Mouse (Mus musculus) liver, embryonic 18 days (tissue): ENCODE data around the gene Aoc2. TPM values are rescaled to one million over a fixed set of nuclear protein-coding genes. Genes with fewer than 3 reads are reported as not detected.

Experiments used
- polyA plus RNA-seq: library from polyadenylated mRNA; depleted of rRNA; stranded (reverse); fragments of >200 nt; gene quantifications from 2 replicates; pipeline ENCODE4 v1.2.3, GENCODE M21; 2012; rRNA removed

The Aoc2 gene
- polyA plus RNA-seq: 3.0 and 3.2 TPM in 2 replicates

GRCm38 (mm10) chr11:101324763-101325162 is at the start of gene Aoc2:
TSS of gene Aoc2 (plus strand) at chr11:101325063.

GRCm38 (mm10) chr11:101278223-101279192 is 46.4 kb upstream of the Aoc2 start, which contains the start of the genes Cntd1 and Coa3:
TSS of gene Cntd1 (plus strand) at chr11:101279012.
TSS of gene Coa3 (minus strand) at chr11:101279114.

GRCm38 (mm10) chr11:101302004-101302798 is 22.7 kb upstream of the Aoc2 start, which contains the start of gene Becn1:
TSS of gene Becn1 (minus strand) at chr11:101302286.

GRCm38 (mm10) chr11:101315665-101316500 is 9.0 kb upstream of the Aoc2 start, which contains the start of gene Psme3:
TSS of gene Psme3 (plus strand) at chr11:101316213.

GRCm38 (mm10) chr11:101330371-101330924 is 5.6 kb downstream of the Aoc2 start, which contains the start of gene Aoc3:
TSS of gene Aoc3 (plus strand) at chr11:101330605.

GRCm38 (mm10) chr11:101367326-101367935 is 42.6 kb downstream of the Aoc2 start, which contains the start of gene G6pc:
TSS of gene G6pc (plus strand) at chr11:101367561.

Other genes starting within 250 kb of the Aoc2 start
- 0.35 and 0.42 TPM in 2 replicates for gene Hsd17b1, start 246.7 kb upstream of the Aoc2 start, polyA plus RNA-seq
- gene Coasy, start 242.5 kb upstream of the Aoc2 start, polyA plus RNA-seq: 30.0 and 30.3 TPM in 2 replicates
- 19.0 and 21.5 TPM in 2 replicates for gene Mlx, start 237.8 kb upstream of the Aoc2 start, polyA plus RNA-seq
- 7.1 and 7.6 TPM in 2 replicates for gene Psmc3ip, start 229.6 kb upstream of the Aoc2 start, polyA plus RNA-seq
- 23.5 and 24.3 TPM in 2 replicates for gene Retreg3, start 205.2 kb upstream of the Aoc2 start, polyA plus RNA-seq
- 6.0 and 6.3 TPM in 2 replicates for gene Tubg1, start 205.1 kb upstream of the Aoc2 start, polyA plus RNA-seq
- gene Tubg2, start 169.2 kb upstream of the Aoc2 start, polyA plus RNA-seq: 0.12 and 0.20 TPM in 2 replicates
- gene Cntnap1, start 154.5 kb upstream of the Aoc2 start, polyA plus RNA-seq: 0.21 and 0.28 TPM in 2 replicates
- gene Plekhh3, start 153.7 kb upstream of the Aoc2 start, polyA plus RNA-seq: 2.0 and 2.4 TPM in 2 replicates
- 0.04 and 0.05 TPM in 2 replicates for gene Ccr10, start 149.6 kb upstream of the Aoc2 start, polyA plus RNA-seq
- gene Ezh1, start 98.6 kb upstream of the Aoc2 start, polyA plus RNA-seq: 9.2 and 11.0 TPM in 2 replicates
- 26.7 and 28.2 TPM in 2 replicates for gene Ramp2, start 79.0 kb upstream of the Aoc2 start, polyA plus RNA-seq
- 33.1 and 34.1 TPM in 2 replicates for gene Vps25, start 71.4 kb upstream of the Aoc2 start, polyA plus RNA-seq
- gene Wnk4, start 64.5 kb upstream of the Aoc2 start, polyA plus RNA-seq: 1.9 and 2.9 TPM in 2 replicates
- gene Cntd1, start 46.1 kb upstream of the Aoc2 start, polyA plus RNA-seq: 0.25 and 0.51 TPM in 2 replicates
- gene Coa3, start 45.9 kb upstream of the Aoc2 start, polyA plus RNA-seq: 47.0 and 49.6 TPM in 2 replicates
- 49.6 and 53.3 TPM in 2 replicates for gene Becn1, start 22.8 kb upstream of the Aoc2 start, polyA plus RNA-seq
- gene Psme3, start 8.8 kb upstream of the Aoc2 start, polyA plus RNA-seq: 75.2 and 83.4 TPM in 2 replicates
- gene Aoc3, start 5.5 kb downstream of the Aoc2 start, polyA plus RNA-seq: 0.20 and 0.29 TPM in 2 replicates
- gene G6pc, start 42.5 kb downstream of the Aoc2 start, polyA plus RNA-seq: 41.2 and 49.0 TPM in 2 replicates
- gene Aarsd1, start 92.6 kb downstream of the Aoc2 start, polyA plus RNA-seq: 13.5 and 14.0 TPM in 2 replicates
- 0.64 and 0.79 TPM in 2 replicates for gene Gm27029, start 99.7 kb downstream of the Aoc2 start, polyA plus RNA-seq
- gene Rundc1, start 100.0 kb downstream of the Aoc2 start, polyA plus RNA-seq: 4.3 and 4.5 TPM in 2 replicates
- 0.80 and 0.88 TPM in 2 replicates for gene Ptges3l, start 100.3 kb downstream of the Aoc2 start, polyA plus RNA-seq
- gene Rpl27, start 117.2 kb downstream of the Aoc2 start, polyA plus RNA-seq: 679 and 947 TPM in 2 replicates
- gene Ifi35, start 123.3 kb downstream of the Aoc2 start, polyA plus RNA-seq: 47.2 and 49.9 TPM in 2 replicates
- gene Rnd2, start 139.9 kb downstream of the Aoc2 start, polyA plus RNA-seq: 3.3 and 4.1 TPM in 2 replicates
- 12.6 and 14.2 TPM in 2 replicates for gene Vat1, start 141.2 kb downstream of the Aoc2 start, polyA plus RNA-seq
- gene Brca1, start 226.9 kb downstream of the Aoc2 start, polyA plus RNA-seq: 4.0 and 4.2 TPM in 2 replicates
- gene Nbr1, start 227.1 kb downstream of the Aoc2 start, polyA plus RNA-seq: 41.3 and 42.4 TPM in 2 replicates